Mouse (Mus musculus): ENCODE measurements around the gene Rnf130. TPM values are rescaled to one million over a fixed set of nuclear protein-coding genes. Genes with fewer than 3 reads are reported as not detected.
"Not testable (repeated sequence)": the region's sequence is repeated elsewhere in the genome, so short reads cannot be mapped to it uniquely, and the experiment has no call there.

Gene Rnf130
- polyA plus RNA-seq, 1 experiment from 2014 or later, result 43.5 TPM

DNA sequence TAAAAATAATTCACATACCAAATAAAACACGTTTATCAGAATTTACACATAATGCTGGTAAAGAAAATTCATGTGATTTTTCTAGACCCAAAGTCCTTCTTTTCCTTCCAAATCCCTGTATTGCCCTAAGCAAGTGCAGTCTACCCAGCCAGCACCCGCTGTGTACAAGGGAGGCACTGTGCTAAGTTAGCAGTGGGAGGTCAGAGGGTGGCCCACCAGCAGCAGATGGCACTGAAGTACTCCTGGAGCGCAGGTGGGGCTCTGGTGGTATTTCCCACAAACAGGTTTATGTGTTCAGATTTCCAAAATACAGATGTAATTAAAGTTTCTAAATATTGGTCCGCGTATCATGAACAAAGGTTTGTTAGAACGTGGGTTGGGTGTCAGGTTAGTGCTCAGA lies 71.9 kb downstream of the Rnf130 start:
- no peak overlapping the region for H3K4me3 ChIP-seq (ENCODE audit: low read depth, low read length)
- ATAC-seq (ENCODE audit: insufficient number of reproducible peaks, insufficient read depth, low FRiP score, low read depth), result no peak
- no peaks in the 10 kb centered on the region for H3K27me3 ChIP-seq (ENCODE audit: control insufficient read depth, insufficient read depth, low read length)
- WGBS, result 92% methylated on average over 6 of the region's 6 CpGs
- no peaks in the 10 kb centered on the region for H3K9me3 ChIP-seq (ENCODE audit: control insufficient read depth, low read depth, low read length)
- no peak overlapping the region for H3K27ac ChIP-seq (ENCODE audit: low read length)
- peaks cover 8% of the 10 kb centered on the region for H3K36me3 ChIP-seq (ENCODE audit: control insufficient read depth, insufficient read depth, low read length)
- H3K4me2 ChIP-seq (replicated peaks; ENCODE audit: low read depth, low read length), result no peak overlapping the region
- no peaks in the 10 kb centered on the region for H3K4me1 ChIP-seq (ENCODE audit: control insufficient read depth, insufficient read depth, low read length)
- H3K9ac ChIP-seq (replicated peaks; ENCODE audit: low read depth, low read length), result no peak overlapping the region

DNA sequence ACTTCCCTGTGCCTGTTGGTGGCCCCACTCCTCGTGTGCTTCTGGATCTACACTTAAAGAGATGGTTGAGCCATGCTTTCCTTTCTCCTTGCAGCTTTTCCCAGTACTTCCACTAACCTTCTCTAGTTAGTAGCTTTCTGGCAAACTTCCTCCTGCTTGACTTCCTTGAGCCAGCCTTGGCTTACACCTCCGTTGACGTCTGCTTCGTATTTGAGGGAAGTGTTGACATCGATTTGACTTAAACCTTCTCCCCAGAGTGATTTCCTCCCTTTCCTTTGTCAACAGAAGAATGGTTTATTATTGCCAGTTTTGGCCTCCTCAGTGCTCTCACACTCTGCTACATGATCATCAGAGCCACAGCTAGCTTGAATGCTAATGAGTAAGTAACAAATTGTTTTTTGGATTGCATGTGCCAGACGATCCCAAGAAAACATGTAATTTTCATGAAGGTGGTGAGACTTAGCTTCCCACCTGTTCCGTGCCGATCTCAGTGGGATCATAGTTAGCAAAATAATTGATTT lies 73.9 kb downstream of the Rnf130 start:
- no peak for ATAC-seq (ENCODE audit: insufficient number of reproducible peaks, insufficient read depth, low FRiP score, low read depth)
- 90% methylated on average over 8 of the region's 8 CpGs for WGBS
- H3K4me2 ChIP-seq (replicated peaks; ENCODE audit: low read depth, low read length), result no peak overlapping the region

DNA sequence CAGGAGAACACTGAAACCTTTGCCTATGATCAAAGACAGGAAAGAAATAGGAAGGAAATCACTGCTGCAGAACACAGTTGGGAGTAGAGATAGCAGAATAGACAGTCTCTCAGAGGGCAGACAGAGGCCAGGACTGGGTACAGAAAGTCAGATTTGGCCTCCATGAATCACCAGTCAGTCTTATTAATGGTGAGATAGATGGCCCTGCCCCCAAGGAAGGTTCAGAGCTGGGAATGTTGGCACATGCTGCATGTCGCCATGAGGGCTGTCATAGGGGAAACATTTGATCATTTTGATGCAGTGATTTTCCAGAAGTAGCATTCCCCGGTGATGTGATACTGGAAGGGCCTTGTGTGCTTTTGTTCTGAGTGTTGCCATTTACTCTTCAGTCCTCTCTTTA lies 74.5 kb downstream of the Rnf130 start:
- no peak overlapping the region for H3K27ac ChIP-seq (ENCODE audit: low read length)
- no peak for ATAC-seq (ENCODE audit: insufficient number of reproducible peaks, insufficient read depth, low FRiP score, low read depth)
- H3K4me1 ChIP-seq (ENCODE audit: control insufficient read depth, insufficient read depth, low read length), result no peaks in the 10 kb centered on the region
- no peaks in the 10 kb centered on the region for H3K27me3 ChIP-seq (ENCODE audit: control insufficient read depth, insufficient read depth, low read length)
- 92% methylated on average over 2 of the region's 2 CpGs for WGBS
- peaks cover 4% of the 10 kb centered on the region for H3K36me3 ChIP-seq (ENCODE audit: control insufficient read depth, insufficient read depth, low read length)
- H3K4me2 ChIP-seq (replicated peaks; ENCODE audit: low read depth, low read length), result no peak overlapping the region
- H3K4me3 ChIP-seq (ENCODE audit: low read depth, low read length), result no peak overlapping the region
- H3K9ac ChIP-seq (replicated peaks; ENCODE audit: low read depth, low read length), result no peak overlapping the region
- H3K9me3 ChIP-seq (ENCODE audit: control insufficient read depth, low read depth, low read length), result no peaks in the 10 kb centered on the region

More for the DNA sequence above, 73.9 kb downstream of the Rnf130 start:
- Histone ChIP-seq H3K4me1 (ENCODE audit: control insufficient read depth, insufficient read depth, low read length) (no peaks in the 10 kb centered on the region), H3K27ac (ENCODE audit: low read length) (no peak overlapping the region), H3K36me3 (ENCODE audit: control insufficient read depth, insufficient read depth, low read length) (peaks cover 4% of the 10 kb centered on the region), H3K9ac (replicated peaks; ENCODE audit: low read depth, low read length) (no peak overlapping the region), H3K9me3 (ENCODE audit: control insufficient read depth, low read depth, low read length) (no peaks in the 10 kb centered on the region), H3K4me3 (ENCODE audit: low read depth, low read length) (no peak overlapping the region), H3K27me3 (ENCODE audit: control insufficient read depth, insufficient read depth, low read length) (no peaks in the 10 kb centered on the region)

DNA sequence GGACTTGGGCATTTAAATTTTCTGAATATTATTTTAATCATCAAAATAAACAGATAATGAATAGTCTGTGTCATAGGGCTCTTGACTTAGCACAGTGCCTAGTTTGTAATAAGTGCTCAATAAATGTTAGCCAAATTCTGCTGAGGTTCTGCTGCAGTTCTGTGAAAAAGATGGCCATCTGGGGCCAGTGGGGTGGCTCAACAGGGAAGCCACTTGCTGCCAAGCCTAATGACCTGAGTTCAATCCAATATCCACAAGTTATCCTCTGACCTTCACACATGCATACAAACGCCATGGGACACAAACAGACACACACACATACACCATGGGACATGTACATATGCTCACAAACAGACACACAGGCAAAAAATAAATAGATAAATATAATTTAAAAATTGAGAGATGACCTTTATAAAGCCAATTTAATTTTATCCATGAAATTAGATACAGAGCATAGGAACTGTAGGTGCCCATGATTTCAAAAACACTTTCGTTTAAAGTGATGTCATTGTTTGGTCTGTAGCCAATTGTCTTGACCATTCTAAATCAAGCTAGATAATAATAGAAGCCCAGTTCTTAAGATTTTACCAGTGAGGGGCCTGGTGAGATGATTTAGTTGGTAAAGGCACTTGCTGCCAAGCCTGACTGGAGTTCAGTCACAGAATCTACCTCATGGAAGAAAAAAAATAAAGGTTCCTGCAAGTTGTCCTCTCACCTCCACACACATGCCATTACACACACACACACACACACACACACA lies 75.6 kb downstream of the Rnf130 start:
- H3K27me3 ChIP-seq (ENCODE audit: control insufficient read depth, insufficient read depth, low read length), result no peaks in the 10 kb centered on the region
- H3K9ac ChIP-seq (replicated peaks; ENCODE audit: low read depth, low read length), result no peak overlapping the region
- no peak overlapping the region for H3K27ac ChIP-seq (ENCODE audit: low read length)
- H3K4me2 ChIP-seq (replicated peaks; ENCODE audit: low read depth, low read length), result no peak overlapping the region
- ATAC-seq (ENCODE audit: insufficient number of reproducible peaks, insufficient read depth, low FRiP score, low read depth), result no peak
- peaks cover 4% of the 10 kb centered on the region for H3K36me3 ChIP-seq (ENCODE audit: control insufficient read depth, insufficient read depth, low read length)
- no peaks in the 10 kb centered on the region for H3K4me1 ChIP-seq (ENCODE audit: control insufficient read depth, insufficient read depth, low read length)
- H3K4me3 ChIP-seq (ENCODE audit: low read depth, low read length), result no peak overlapping the region
- WGBS, result 84% methylated on average over 2 of the region's 2 CpGs
- no peaks in the 10 kb centered on the region for H3K9me3 ChIP-seq (ENCODE audit: control insufficient read depth, low read depth, low read length)

DNA sequence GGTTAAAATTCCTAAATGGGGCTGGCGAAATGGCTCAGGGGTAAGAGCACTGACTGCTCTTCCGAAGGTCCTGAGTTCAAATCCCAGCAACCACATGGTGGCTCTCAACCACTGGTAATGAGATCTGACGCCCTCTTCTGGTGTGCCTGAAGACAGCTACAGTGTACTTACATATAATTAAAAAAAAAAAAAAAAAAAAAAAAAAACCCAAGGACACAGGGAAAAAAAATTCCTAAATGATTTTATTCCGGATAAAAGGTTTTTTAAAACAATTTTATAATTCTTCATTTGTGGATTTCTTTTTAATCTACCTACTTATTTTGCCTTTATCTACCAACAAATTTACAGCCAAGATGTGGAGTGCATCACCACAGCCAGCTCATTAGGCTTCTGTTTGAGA lies 76.8 kb downstream of the Rnf130 start:
- H3K27me3 ChIP-seq (ENCODE audit: control insufficient read depth, insufficient read depth, low read length); ATAC-seq (ENCODE audit: insufficient number of reproducible peaks, insufficient read depth, low FRiP score, low read depth); H3K4me1 ChIP-seq (ENCODE audit: control insufficient read depth, insufficient read depth, low read length); H3K9me3 ChIP-seq (ENCODE audit: control insufficient read depth, low read depth, low read length); H3K9ac ChIP-seq (replicated peaks; ENCODE audit: low read depth, low read length); H3K4me3 ChIP-seq (ENCODE audit: low read depth, low read length); H3K27ac ChIP-seq (ENCODE audit: low read length); H3K4me2 ChIP-seq (replicated peaks; ENCODE audit: low read depth, low read length); H3K36me3 ChIP-seq (ENCODE audit: control insufficient read depth, insufficient read depth, low read length): not testable (repeated sequence)
- WGBS, result 93% methylated on average over 4 of the region's 4 CpGs

DNA sequence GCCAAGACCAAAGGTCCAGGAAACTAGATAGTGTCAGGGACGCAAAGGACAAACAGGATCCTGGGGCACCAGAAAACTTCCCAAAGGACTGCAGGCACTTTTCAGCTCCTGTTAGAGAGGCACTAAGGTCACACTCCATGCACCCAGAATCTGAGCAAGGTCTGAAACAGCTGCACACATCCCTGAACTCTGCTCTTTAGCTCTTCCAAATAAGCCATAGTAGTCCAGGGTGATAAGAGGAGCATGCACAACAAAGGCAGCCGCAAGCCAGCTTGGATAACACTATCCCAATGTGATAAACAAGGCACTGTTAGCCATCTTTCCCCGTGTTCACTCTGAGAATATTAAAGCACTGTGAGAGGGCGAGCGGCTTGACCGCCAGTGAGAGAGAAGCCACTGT lies 78.9 kb downstream of the Rnf130 start:
- Histone ChIP-seq H3K27me3 (ENCODE audit: control insufficient read depth, insufficient read depth, low read length) (no peaks in the 10 kb centered on the region), H3K9ac (replicated peaks; ENCODE audit: low read depth, low read length) (no peak overlapping the region), H3K4me1 (ENCODE audit: control insufficient read depth, insufficient read depth, low read length) (no peaks in the 10 kb centered on the region), H3K27ac (ENCODE audit: low read length) (no peak overlapping the region), H3K36me3 (ENCODE audit: control insufficient read depth, insufficient read depth, low read length) (peaks cover 4% of the 10 kb centered on the region), H3K4me2 (replicated peaks; ENCODE audit: low read depth, low read length) (no peak overlapping the region), H3K4me3 (ENCODE audit: low read depth, low read length) (no peak overlapping the region), H3K9me3 (ENCODE audit: control insufficient read depth, low read depth, low read length) (no peaks in the 10 kb centered on the region)
- no peak for ATAC-seq (ENCODE audit: insufficient number of reproducible peaks, insufficient read depth, low FRiP score, low read depth)
- 92% methylated on average over 6 of the region's 6 CpGs for WGBS

DNA sequence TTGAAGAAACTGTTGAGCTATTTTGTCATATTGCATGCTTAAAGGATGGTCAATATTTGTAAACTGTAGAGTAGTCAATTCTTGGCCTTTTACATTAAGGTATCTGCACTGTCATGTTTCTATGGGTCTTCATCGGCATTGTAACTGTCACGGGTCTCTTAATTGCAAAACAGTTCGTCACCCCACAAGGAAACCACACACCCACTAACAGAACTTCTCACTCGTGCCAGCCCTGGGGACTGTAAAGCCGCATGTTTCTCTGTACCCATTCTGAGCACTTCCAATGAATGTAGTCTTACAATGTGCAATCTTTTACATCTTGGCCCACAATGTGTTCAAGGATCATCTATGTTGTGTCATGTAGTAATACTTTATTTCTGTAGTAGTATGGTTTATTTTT lies 80.1 kb downstream of the Rnf130 start:
- Histone ChIP-seq H3K27me3 (ENCODE audit: control insufficient read depth, insufficient read depth, low read length) (no peaks in the 10 kb centered on the region), H3K9ac (replicated peaks; ENCODE audit: low read depth, low read length) (no peak overlapping the region), H3K27ac (ENCODE audit: low read length) (no peak overlapping the region), H3K4me3 (ENCODE audit: low read depth, low read length) (no peak overlapping the region), H3K4me2 (replicated peaks; ENCODE audit: low read depth, low read length) (no peak overlapping the region), H3K36me3 (ENCODE audit: control insufficient read depth, insufficient read depth, low read length) (no peaks in the 10 kb centered on the region; the same call in 1 of the 2 replicates), H3K4me1 (ENCODE audit: control insufficient read depth, insufficient read depth, low read length) (no peaks in the 10 kb centered on the region), H3K9me3 (ENCODE audit: control insufficient read depth, low read depth, low read length) (no peaks in the 10 kb centered on the region)
- no peak for ATAC-seq (ENCODE audit: insufficient number of reproducible peaks, insufficient read depth, low FRiP score, low read depth)
- 86% methylated on average over 5 of the region's 5 CpGs for WGBS

DNA sequence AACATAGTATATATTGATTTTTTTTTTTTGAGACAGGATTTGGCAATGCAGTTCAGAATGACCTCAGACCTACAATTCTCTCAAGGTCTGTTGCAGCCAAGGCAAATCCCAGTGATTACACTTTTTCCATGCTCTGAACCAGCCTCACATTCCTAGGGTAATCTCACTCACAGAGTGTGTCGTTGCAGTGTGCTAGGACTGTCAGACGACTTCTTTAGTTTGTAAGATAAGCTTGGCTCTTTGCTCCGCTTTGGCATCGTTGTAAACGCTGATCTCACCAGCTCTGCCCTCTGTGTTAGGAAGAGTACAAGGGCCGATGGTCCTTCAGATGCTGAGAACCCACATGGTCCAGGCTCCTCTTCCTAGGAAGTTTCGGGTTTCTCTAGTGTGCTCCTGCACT lies 80.9 kb downstream of the Rnf130 start:
- no peak overlapping the region for H3K9ac ChIP-seq (replicated peaks; ENCODE audit: low read depth, low read length)
- no peak overlapping the region for H3K4me2 ChIP-seq (replicated peaks; ENCODE audit: low read depth, low read length)
- H3K27ac ChIP-seq (ENCODE audit: low read length), result no peak overlapping the region
- ATAC-seq (ENCODE audit: insufficient number of reproducible peaks, insufficient read depth, low FRiP score, low read depth), result no peak
- no peak overlapping the region for H3K4me3 ChIP-seq (ENCODE audit: low read depth, low read length)
- H3K9me3 ChIP-seq (ENCODE audit: control insufficient read depth, low read depth, low read length), result no peaks in the 10 kb centered on the region
- no peaks in the 10 kb centered on the region for H3K27me3 ChIP-seq (ENCODE audit: control insufficient read depth, insufficient read depth, low read length)
- H3K4me1 ChIP-seq (ENCODE audit: control insufficient read depth, insufficient read depth, low read length), result no peaks in the 10 kb centered on the region
- H3K36me3 ChIP-seq (ENCODE audit: control insufficient read depth, insufficient read depth, low read length), result no peaks in the 10 kb centered on the region; the same call in 1 of the 2 replicates
- 71% methylated on average over 7 of the region's 7 CpGs for WGBS

DNA sequence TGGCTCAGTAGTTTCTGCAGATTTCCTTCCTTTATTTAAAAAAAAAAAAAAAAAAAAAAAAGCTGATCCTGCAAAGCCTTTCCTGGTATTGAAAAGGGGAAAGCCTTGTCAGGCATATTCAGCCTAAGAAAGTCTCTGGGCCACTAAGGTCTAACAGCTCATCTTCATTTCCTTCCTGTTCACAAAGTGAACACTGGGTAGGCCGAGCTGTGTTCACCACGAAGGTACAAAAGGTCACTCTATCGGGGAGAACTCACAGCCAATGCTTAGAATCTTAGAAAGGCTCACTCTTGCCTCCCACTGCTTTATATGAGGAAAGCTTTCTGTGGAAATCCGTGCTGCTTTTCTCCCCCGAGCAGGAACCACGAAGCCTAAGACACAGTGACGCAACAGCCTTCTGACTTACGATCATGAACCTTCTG lies 83.7 kb downstream of the Rnf130 start:
- no peak overlapping the region for H3K4me3 ChIP-seq (ENCODE audit: low read depth, low read length)
- H3K27ac ChIP-seq (ENCODE audit: low read length), result no peak overlapping the region
- no peaks in the 10 kb centered on the region; the same call in 1 of the 2 replicates for H3K36me3 ChIP-seq (ENCODE audit: control insufficient read depth, insufficient read depth, low read length)
- no peak overlapping the region for H3K4me2 ChIP-seq (replicated peaks; ENCODE audit: low read depth, low read length)
- no peaks in the 10 kb centered on the region for H3K27me3 ChIP-seq (ENCODE audit: control insufficient read depth, insufficient read depth, low read length)
- ATAC-seq (ENCODE audit: insufficient number of reproducible peaks, insufficient read depth, low FRiP score, low read depth), result no peak
- no peaks in the 10 kb centered on the region for H3K4me1 ChIP-seq (ENCODE audit: control insufficient read depth, insufficient read depth, low read length)
- WGBS, result 76% methylated on average over 8 of the region's 8 CpGs
- H3K9me3 ChIP-seq (ENCODE audit: control insufficient read depth, low read depth, low read length), result no peaks in the 10 kb centered on the region
- H3K9ac ChIP-seq (replicated peaks; ENCODE audit: low read depth, low read length), result no peak overlapping the region
